Mouse (Mus musculus) liver, postnatal 0 days (tissue): Measurements from ENCODE around the gene Gm21761.
"Not testable (repeated sequence)": the region's sequence is repeated elsewhere in the genome, so short reads cannot be mapped to it uniquely, and the experiment has no call there.

Experiments used
- CTCF ChIP-seq: sonication (generic); IDR thresholded peaks from 2 replicates; pipeline ENCODE4 v1.5.1; 2016; ENCODE audit warnings: antibody characterized with exemption, low read depth
- EP300 ChIP-seq: IDR thresholded peaks from 2 replicates; pipeline ENCODE4 v1.6.1; 2016; ENCODE audit warnings: antibody characterized with exemption, low read depth, mild to moderate bottlenecking

DNA sequence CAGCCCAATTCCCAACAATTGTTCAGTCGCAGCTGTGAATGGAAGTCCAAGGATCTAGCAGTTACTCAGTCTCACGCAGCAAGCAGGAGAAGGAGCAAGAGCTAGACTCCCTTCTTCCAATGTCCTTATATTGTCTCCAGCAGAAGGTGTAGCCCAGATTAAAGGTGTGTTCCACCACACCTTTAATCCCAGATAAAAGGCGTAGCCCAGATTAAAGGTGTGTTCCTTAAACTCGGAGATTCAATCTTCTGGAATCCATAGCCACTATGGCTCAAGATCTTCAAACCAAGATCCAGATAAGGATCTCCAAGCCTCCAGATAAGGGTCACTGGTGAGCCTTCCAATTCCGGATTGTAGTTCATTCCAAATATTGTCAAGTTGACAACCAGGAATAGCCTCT is at the start of gene Gm21761:
- TF ChIP-seq CTCF, EP300: not testable (repeated sequence)
